Mouse (Mus musculus) layer of hippocampus, postnatal 14 days (tissue): ENCODE measurements around the gene Stx5a. TPM values are rescaled to one million over a fixed set of nuclear protein-coding genes. Genes with fewer than 3 reads are reported as not detected.
A peak's percentile ranks its signal among the peaks of the same experiment; 100 is the strongest.

ENCODE experiments used
- DNase-seq, 2 experiments: peaks; one replicate each; pipeline ENCODE4 v3.0.0; 2021 to 2022; ENCODE audit warnings: low spot score in 2 of 2, mixed read lengths in 1 of 2
- total RNA-seq, 2 experiments: library from RNA; stranded (reverse); gene quantifications; 2 replicates each; pipeline ENCODE4 v1.2.3; 2021

The Stx5a gene
- total RNA-seq, 2 experiments from 2014 or later: 64.5 to 71.4 TPM

- DNase-seq: no peak
Observed at GRCm38 (mm10) chr19:8739646-8740045, 1.6 kb upstream of the Stx5a start.

- no peak for DNase-seq
Observed at GRCm38 (mm10) chr19:8740603-8741002, 610 bp upstream of the Stx5a start, which contains the start of gene 1700092M07Rik. 1700092M07Rik (plus strand) TSS chr19:8740718.

GRCm38 (mm10) chr19:8742176-8742575 is 963 bp downstream of the Stx5a start:
- DNase-seq: no peak

DNA sequence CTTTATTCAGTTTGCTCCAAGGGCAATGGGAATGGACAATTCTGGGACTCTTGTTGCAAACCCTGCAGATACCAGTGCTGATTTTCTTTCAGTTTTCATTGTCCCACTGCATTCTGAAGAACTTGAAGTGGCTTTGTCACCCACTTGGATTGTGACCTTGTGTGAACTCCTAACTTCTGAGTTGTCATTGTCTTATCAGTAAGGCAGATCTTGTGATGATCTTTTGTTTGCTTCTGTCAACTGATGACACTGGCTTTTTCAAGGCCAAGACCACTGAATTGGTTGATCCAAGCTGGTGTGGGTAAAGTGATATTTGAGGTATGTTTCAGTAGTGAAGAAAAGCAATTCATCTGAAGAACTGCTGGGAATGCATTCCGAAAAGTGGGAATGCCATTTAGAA is 4.2 kb downstream of the Stx5a start:
- no peak for DNase-seq

GRCm38 (mm10) chr19:8747368-8747767 is 6.2 kb downstream of the Stx5a start:
- DNase-seq: no peak

GRCm38 (mm10) chr19:8755652-8756051 is 14.4 kb downstream of the Stx5a start:
- no peak for DNase-seq

- DNase-seq: peak; percentile 85 to 94
Observed at GRCm38 (mm10) chr19:8756635-8757387, 15.6 kb downstream of the Stx5a start, which contains the start of gene Nxf1. Nxf1 (plus strand) TSS chr19:8757073.

GRCm38 (mm10) chr19:8757471-8757998 is 16.3 kb downstream of the Stx5a start:
- DNase-seq: no peak

DNA sequence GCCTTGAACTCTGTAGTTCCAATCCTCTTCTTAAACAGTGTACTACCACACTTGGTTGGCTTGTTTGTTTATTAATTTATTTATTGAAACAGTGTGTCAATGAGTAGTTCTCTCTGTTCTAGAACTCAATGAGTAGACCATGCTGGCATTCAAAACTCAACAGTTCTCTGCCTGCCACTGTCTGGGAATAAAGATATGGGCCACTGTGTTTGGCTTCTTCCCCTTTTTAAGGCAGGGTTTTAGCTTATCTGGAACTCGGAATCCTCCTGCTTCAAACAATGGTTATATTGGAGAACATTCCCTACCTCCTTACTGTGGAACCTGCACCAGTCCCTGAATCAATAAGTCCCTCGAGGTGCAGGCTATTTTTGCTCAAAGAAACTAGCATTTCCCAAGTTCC is 17.7 kb downstream of the Stx5a start:
- DNase-seq: no peak

- DNase-seq: no peak
Observed at GRCm38 (mm10) chr19:8760757-8761156, 19.5 kb downstream of the Stx5a start.

GRCm38 (mm10) chr19:8763276-8763675 is 22.1 kb downstream of the Stx5a start:
- no peak for DNase-seq

DNA sequence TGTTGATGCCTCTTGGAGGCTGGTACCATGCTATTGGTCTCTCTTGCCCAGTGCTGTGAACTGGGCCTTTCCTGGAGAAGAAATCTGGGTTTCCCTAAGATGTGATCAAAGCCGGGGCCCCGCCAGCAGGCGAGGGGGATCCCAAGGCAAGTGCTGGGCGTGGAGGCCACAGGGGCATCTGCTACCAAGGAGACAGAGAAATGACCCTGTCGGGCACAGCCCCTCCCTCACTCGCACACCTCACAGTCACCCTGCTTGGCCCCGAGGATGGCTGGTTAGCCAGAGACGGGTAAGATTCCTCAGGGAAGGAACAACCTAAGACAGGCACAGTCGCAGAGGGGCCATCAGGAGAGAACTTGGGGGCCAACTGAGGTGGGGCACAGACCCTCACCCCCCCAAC is 24.3 kb downstream of the Stx5a start:
- no peak for DNase-seq

DNA sequence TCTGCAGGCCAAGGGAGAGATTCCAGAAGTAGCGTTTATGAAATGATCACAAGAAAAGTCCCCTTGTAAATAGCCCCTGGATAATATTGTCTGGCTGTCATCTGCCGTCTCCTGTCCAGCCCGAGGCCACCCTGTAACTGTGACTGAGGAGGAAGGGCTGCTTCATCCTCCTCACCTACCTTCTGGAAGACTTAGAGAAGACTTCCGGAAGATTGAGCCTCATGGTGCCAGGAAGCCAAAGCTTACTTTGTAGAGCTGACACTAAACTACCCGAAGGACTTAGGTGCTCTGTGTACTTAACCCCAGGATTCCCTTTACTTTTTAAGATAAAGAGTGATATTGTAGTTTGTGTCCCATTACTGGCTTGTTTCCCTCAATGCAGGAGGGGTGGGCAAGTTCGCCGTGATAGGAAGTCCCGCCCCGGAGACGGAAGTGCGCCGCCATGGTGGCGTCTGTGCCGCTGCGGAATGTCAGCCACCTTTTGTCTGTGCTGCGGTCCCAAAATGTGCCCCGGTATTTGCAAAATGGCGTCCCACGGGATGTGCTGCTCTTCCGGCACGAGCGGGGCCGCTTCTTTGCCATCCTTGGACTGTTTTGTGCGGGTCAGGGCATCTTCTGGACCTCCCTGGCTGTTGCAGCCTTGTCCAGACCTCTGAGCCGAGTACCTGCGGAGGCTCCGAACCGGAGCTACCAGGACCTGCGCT is 29.5 kb downstream of the Stx5a start, which contains the start of gene Tmem223:
TSS of gene Tmem223 (plus strand) at position 430 of the 704 bp plus-strand sequence.
- peak; percentile 77 to 87 for DNase-seq

DNA sequence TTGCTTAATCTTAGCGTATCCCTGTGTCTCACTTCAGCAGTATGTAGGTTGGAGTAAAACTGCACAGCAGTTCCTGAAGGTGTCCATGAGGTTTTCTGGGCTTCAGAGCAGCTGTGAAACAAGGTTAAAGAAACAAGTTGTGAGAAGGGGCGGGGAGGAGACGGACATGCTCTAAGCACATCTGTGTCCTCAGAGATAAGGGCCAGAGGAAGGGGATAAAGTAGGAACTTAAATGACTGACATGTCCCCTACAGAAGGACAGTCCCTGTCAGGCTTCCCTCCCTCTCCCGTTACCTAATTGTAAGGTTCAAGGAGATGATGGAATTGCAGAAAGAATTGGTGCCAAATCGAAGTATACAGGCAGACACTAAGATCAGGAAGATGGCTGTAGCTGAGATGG is 31.8 kb downstream of the Stx5a start:
- DNase-seq: no peak

- no peak for DNase-seq
Observed at GRCm38 (mm10) chr19:8773409-8773808, 32.2 kb downstream of the Stx5a start.

DNA sequence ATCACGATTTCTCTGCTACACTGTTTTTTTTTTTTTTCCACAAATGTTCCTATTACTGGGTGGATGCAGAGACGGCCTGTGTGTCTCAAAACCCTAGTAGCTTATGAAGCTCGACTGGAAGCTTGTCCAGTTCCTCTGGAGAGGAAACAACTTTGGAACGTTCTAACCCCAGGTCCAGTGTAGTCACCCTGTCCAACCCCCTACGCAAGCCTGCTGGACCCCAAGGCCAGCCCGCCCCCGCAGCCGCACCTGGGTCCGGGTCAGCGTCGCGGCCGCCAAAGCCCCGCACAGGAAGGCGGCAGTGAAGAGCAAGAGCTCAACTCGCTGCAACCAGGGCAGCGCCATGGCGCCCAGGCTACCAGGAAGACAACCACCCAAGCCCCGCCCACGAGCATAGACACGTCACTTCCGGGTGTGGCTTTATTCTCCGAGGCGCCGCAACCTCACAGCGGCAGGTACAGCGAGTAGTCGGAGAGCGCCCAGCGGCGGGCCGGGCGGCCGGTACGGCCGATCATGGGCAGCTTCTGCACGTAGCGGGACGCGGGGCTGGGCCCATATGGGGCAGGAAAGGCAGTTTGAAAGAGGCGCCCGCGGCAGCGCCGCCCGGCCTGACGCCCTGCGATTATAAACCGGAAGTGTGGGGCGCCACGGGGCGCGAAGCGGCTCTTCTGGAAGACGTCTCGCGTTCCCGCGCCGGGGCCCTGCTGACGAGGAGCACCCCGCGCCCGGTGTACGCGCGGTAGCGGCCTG is 33.0 kb downstream of the Stx5a start, which contains the start of gene Tmem179b:
TSS of gene Tmem179b (minus strand) at position 382 of the 750 bp plus-strand sequence.
- DNase-seq: peak; percentile 97 to 98

- no peak for DNase-seq
Observed at GRCm38 (mm10) chr19:8774951-8775421, 33.8 kb downstream of the Stx5a start.

- DNase-seq: peak; percentile 88 to 95
Observed at GRCm38 (mm10) chr19:8786008-8786781, 45.0 kb downstream of the Stx5a start, which contains the start of gene Taf6l. Taf6l (minus strand) TSS chr19:8786417.

DNA sequence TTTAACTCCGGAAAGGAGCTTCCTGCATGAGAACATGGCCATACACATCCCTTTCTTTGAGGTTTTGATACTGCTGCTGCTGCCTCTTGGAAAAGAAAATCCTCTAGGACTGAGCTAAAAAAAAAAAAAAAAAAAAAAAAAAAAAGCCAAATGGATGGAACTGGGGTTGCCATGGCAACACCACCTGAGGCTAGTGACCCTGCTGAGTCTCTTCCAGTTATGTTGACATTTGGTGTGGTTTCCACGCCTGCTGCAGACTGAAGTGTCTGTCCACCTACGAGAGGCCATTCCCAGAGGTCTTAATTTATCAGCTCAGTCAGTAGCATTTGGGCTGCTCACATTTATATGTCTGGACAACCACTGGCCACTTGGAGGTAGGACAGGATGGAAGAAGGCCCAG is 47.3 kb downstream of the Stx5a start:
- DNase-seq: no peak

- peak in 1 of 2 experiments; percentile 32 for DNase-seq
Observed at GRCm38 (mm10) chr19:8789171-8789570, 48.0 kb downstream of the Stx5a start.
